Mouse (Mus musculus): ENCODE measurements around the gene Olfr834.

Olfr834 gene

GRCm38 (mm10) chr9:18987690-18988089 is at the start of gene Olfr834:
Olfr834 (plus strand) TSS chr9:18987990.
- no peak for DNase-seq (ENCODE audit: low spot score in 2 of 2)

GRCm38 (mm10) chr9:18962021-18962420 is 25.8 kb upstream of the Olfr834 start:
- DNase-seq (ENCODE audit: low spot score in 2 of 2) = no peak

GRCm38 (mm10) chr9:19032435-19032834 is 44.6 kb downstream of the Olfr834 start, which contains the start of gene Olfr835:
Olfr835 (plus strand) TSS chr9:19032735.
- DNase-seq (ENCODE audit: low spot score in 2 of 2) = no peak

All from urinary bladder, postnatal 4 days (tissue).